Mouse (Mus musculus): Measurements from ENCODE around the gene Ganc.

DNA sequence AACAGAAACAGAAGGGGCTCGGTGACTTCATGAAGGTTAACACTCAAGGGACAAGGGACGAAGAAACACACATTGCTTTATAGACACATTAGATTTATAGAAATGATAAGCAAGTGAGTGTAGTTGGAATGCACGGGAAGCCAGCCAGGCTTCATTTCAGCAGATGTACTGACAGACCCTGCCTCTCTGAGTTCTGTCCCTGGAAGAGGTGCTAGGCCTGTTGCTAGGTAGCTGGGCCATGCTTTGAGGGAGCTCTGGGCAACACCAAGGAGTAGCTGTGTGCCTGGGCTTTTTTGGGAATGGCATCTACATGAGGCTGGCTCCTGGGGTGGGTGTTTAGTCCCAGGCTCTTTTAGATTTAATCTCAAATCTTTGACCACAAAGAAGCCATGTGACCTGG is 92.8 kb downstream of the Ganc start:
- no peak for TF ChIP-seq CTCF (IDR thresholded peaks at IDR 0.05; ENCODE audit: low read depth, low read length)
- no peak for TF ChIP-seq GATA2 (IDR thresholded peaks at IDR 0.05; ENCODE audit: borderline replicate concordance, low read depth, low read length)
- no peak for TF ChIP-seq TAL1 (conservative IDR thresholded peaks at IDR 0.05; ENCODE audit: low read depth, low read length)
- no peak for TF ChIP-seq GATA1 (IDR thresholded peaks at IDR 0.05; ENCODE audit: borderline replicate concordance, low read length)
- no peak for TF ChIP-seq POLR2AphosphoS5 (IDR thresholded peaks at IDR 0.05; ENCODE audit: insufficient replicate concordance, low read depth, low read length)
